Mouse (Mus musculus) neutrophil, adult 5-6 weeks (primary cell): Measurements from ENCODE around the gene Dgkg. TPM values are rescaled to one million over a fixed set of nuclear protein-coding genes. Genes with fewer than 3 reads are reported as not detected.
A peak's percentile ranks its signal among the peaks of the same experiment; 100 is the strongest.

Experiments
- ATAC-seq: fragments of 151-379, 151-347 bp; 2 replicates; pipeline ENCODE4 v1.8.0; 2017; ENCODE audit warnings: mild to moderate bottlenecking, moderate TSS enrichment; ENCODE audit not compliant: insufficient number of reproducible peaks, poor library complexity, low FRiP score, severe bottlenecking; ENCODE audit errors: extremely low read depth
- total RNA-seq: library from RNA; stranded (forward); fragments of 200-1000 nt; gene quantifications from 2 replicates; pipeline ENCODE4 v1.2.3, GENCODE M21; 2017

The Dgkg gene
- total RNA-seq, 1 experiment from 2014 or later: 15.5 TPM

GRCm38 (mm10) chr16:22654477-22654835 is 2.6 kb downstream of the Dgkg start:
- ATAC-seq: peak; percentile 37; the same call in 1 of the 2 replicates

GRCm38 (mm10) chr16:22653817-22654476 is 3.1 kb downstream of the Dgkg start:
- no peak for ATAC-seq

GRCm38 (mm10) chr16:22651244-22651643 is 5.8 kb downstream of the Dgkg start:
- ATAC-seq: no peak

DNA sequence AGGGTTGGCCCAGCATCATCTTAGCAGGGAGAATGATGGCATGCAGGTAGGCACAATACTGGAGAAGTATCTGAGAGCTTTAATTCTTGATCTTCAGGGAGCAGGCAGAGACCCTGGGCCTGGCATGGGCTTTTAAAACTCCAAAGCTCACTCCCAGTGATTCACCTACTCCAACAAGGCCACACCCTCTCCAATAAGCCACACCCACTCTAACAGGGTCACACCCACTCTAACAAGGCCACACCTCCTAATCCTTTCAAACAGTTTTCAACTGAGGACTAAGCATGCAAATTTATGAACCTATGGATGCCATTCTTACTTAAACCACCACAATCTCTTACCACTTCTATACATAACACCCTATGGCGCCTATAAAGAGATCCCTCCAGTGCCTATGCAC is 11.8 kb downstream of the Dgkg start:
- ATAC-seq: no peak

- no peak for ATAC-seq
Observed at GRCm38 (mm10) chr16:22643460-22643859, 13.6 kb downstream of the Dgkg start.

GRCm38 (mm10) chr16:22642953-22643352 is 14.1 kb downstream of the Dgkg start:
- no peak for ATAC-seq

DNA sequence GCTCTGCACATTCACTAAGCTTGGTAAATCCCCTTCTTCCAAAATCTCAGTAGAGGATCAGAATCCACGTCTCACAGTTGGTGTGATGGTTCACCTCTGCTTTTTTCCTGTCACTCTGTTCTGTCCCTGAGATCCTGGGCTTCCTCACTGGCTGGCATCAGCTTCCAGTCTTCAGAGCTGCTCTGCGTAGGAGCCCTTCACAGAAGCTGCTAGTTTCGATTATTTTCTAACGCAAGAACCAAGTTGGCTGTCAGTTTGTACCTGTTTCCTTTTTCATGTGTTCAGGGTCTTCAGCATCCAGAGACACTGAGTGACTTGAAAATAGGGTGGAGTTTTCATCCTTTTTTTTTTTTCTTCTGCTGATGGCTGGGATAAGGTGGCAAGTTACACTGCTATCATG is 15.0 kb downstream of the Dgkg start:
- ATAC-seq: no peak

DNA sequence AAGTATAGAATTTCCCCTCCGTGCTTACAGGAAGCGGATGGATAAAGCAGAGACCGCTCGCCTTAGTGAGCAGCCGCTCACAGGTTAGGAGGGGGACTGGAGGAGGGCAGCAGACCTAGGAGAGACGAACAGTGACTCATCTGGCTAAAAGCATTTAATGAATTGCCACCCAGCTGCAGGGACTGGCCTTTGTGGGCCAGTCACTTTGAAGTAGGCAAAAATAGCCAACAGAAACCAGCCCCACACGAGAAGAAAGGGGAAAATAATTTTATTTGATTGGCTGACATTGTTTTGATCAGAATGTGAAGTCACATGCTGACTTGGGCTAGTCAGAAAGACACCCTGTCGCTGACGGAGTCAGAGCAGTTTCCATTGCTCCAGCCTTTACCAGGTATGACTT is 15.4 kb downstream of the Dgkg start:
- ATAC-seq: no peak

- ATAC-seq: no peak
Observed at GRCm38 (mm10) chr16:22637311-22637710, 19.7 kb downstream of the Dgkg start.

GRCm38 (mm10) chr16:22635706-22636105 is 21.3 kb downstream of the Dgkg start:
- no peak for ATAC-seq

GRCm38 (mm10) chr16:22633063-22633462 is 24.0 kb downstream of the Dgkg start:
- no peak for ATAC-seq

DNA sequence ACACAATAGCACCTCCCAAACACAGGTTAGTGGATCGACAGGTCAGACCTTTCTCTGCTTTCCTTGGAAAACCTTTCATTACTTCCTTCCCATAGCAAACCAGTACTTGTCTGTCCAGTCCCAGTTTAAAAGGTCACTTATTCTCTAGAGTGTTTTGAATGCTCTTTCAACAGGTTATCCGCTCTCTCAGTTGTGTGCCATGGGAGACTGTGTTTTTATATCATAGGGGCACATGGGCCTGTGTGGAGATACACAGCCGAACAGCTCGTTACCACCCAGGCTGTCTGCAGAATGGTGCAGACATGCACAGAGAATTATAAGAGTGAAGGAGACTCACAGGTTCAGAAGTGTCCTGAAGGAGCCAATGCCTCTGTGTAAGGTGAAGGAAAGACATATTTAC is 26.7 kb downstream of the Dgkg start:
- no peak for ATAC-seq

DNA sequence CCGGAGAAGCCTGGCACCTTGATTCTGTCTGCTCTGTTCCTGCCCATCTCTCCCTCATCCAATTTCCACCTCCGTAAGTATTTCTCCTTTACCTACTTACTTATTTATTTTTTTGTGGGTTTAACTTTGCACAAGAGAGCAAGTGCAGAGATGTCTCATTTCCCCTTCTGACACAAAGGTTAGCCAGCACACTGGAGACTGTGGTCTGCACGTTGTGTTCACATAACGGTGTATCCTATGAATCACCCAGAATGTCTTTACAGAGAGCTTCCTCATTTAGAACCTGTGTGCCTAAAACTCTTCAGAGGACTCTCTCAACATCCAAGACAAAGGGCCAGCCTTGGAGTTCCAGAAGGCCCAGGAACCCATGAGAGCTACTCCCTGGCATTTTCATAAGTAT is 27.1 kb downstream of the Dgkg start:
- ATAC-seq: peak; percentile 75; the same call in 1 of the 2 replicates

DNA sequence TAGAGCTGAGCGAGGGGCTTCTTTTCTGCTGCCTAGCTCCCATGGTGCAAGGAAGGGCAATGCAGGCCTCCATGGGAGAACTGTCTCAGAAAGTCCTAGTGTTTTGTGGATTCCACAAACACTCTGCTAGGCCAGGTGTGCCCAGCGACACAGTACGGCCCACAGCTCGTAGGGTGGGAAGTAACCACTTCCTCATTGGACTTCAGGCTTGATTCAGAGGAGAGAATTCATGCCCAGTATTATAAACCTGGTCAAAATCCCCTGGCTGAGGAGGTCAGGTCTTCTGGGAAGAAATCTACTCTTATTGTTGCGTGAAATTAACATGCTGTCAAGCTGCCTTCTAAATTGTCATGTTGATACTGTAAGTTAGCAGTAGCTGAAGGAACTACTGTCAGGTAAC is 31.0 kb downstream of the Dgkg start:
- no peak for ATAC-seq

- ATAC-seq: no peak
Observed at GRCm38 (mm10) chr16:22625412-22625811, 31.6 kb downstream of the Dgkg start.

DNA sequence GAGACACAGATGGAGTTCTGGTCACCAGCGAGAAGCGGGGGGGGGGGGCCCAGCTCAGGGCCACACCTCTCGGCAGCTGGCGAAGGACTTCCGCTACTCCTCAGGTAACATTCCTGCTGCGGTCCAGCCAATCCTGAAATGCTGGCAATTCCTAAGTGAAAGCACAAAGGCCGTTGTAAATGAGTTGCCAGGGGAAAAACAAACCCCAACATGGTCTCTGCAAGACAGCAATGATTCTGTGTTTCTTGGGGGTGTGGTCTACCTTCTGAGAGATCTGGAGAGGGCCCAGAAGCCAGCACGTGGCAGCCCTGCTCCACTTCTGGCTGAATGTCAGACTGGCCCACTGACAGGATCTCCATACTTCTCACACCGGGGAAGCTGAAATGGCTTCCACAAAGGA is 34.7 kb downstream of the Dgkg start:
- no peak for ATAC-seq

DNA sequence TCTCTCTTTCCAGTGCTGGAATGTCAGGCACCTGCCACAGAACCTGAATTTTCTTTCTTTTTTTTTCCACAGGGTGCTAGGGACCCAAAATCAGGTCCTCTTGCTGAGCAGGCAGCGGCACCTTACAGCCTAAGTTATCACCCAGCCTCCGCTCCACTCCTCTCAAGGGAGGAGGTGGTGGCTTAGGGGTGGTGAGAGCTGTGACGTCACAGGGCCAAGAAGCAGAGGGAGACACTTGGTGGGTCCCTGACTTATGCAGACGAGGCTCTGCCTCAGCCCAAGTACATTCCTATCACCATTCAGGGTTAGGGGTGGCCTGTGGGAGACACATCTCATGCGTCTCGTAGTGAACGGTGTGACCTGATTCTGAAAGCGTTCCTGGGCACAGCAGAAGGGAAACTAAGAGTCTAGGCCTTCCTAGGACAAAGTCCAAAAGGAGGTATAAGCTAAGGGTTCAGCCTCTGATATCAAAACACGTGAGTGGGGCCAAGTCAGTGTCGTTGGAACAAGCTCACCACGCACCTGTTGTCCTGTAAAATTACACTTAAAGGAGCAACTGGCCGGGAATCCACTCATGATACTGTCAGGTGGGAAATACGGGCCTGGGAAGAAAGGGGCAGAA is 35.6 kb downstream of the Dgkg start:
- no peak for ATAC-seq

- no peak for ATAC-seq
Observed at GRCm38 (mm10) chr16:22618424-22619056, 38.5 kb downstream of the Dgkg start.

DNA sequence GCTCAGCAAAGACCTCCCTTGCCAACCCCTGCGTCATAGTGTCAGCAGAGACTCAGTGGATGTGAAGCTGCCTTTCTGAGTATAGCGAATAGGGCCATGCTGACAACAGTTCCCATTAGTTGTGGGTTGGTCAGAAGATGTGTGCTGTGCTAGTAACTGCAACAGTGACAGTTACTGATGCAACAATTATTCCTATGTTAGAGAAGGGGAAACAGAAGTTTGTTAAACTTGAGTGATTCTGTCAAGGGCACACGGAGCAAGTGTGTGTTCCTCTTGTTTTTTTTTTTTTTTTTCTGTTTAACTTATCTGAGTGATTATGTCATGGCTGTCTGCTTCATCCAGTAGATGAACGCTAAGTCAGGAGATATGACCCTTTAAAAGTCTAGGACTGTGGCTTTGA is 41.2 kb downstream of the Dgkg start:
- ATAC-seq: peak; percentile 75; the same call in 1 of the 2 replicates
